Mouse (Mus musculus) MEL (cell line): ENCODE results near the gene Tomm20. TPM values are rescaled to one million over a fixed set of nuclear protein-coding genes. Genes with fewer than 3 reads are reported as not detected.
"Not testable (repeated sequence)": the region's sequence is repeated elsewhere in the genome, so short reads cannot be mapped to it uniquely, and the experiment has no call there.

ENCODE experiments used
- DNase-seq: peaks from one replicate; pipeline ENCODE4 v3.0.0; 2011; ENCODE audit warnings: low read depth, low spot score
- H3K27ac ChIP-seq: 2 replicates; pipeline ENCODE4 v1.5.1; 2012; ENCODE audit warnings: low read depth, mild to moderate bottlenecking, control low read depth, low read length, moderate library complexity; ENCODE audit not compliant: control insufficient read depth
- H3K27me3 ChIP-seq, 2 experiments: fragments of 150-350 bp in 1 of 2; sonication (generic) in 1 of 2; 2 replicates each; pipeline ENCODE4 v1.6.1; 2012; ENCODE audit warnings: low read length in 2 of 2, mild to moderate bottlenecking in 2 of 2, improper control_type of control experiment in 1 of 2, moderate library complexity in 1 of 2; ENCODE audit not compliant: insufficient read depth in 2 of 2, control insufficient read depth in 1 of 2
- H3K36me3 ChIP-seq, 2 experiments: 2 replicates each; pipeline ENCODE4 v1.6.1; 2012 to 2014; ENCODE audit warnings: low read length in 2 of 2, improper control_type of control experiment in 1 of 2, inconsistent platforms in 1 of 2, mild to moderate bottlenecking in 1 of 2; ENCODE audit not compliant: insufficient read depth in 2 of 2, control insufficient read depth in 1 of 2
- H3K4me1 ChIP-seq, 2 experiments: fragments of 150-350 bp in 1 of 2; sonication (generic) in 1 of 2; 2 replicates each; pipeline ENCODE4 v1.6.1; 2012; ENCODE audit warnings: low read length in 2 of 2, improper control_type of control experiment in 1 of 2, mild to moderate bottlenecking in 1 of 2; ENCODE audit not compliant: insufficient read depth in 2 of 2, control insufficient read depth in 1 of 2
- H3K4me3 ChIP-seq, 2 experiments: fragments of 150-350 bp in 1 of 2; sonication (generic) in 1 of 2; 2 replicates each; pipeline ENCODE4 v1.5.1; 2012; ENCODE audit warnings: low read depth in 2 of 2, low read length in 2 of 2, mild to moderate bottlenecking in 2 of 2, moderate library complexity in 2 of 2, control low read depth in 1 of 2, improper control_type of control experiment in 1 of 2; ENCODE audit not compliant: control insufficient read depth in 1 of 2, insufficient read depth in 1 of 2
- H3K79me2 ChIP-seq: 2 replicates; pipeline ENCODE4 v1.6.1; 2012; ENCODE audit warnings: mild to moderate bottlenecking, low read length, moderate library complexity; ENCODE audit not compliant: control insufficient read depth, poor library complexity, insufficient read depth
- H3K9ac ChIP-seq: 2 replicates; pipeline ENCODE4 v1.6.1; 2012; ENCODE audit warnings: low read depth, mild to moderate bottlenecking, control low read depth, low read length, moderate library complexity; ENCODE audit not compliant: control insufficient read depth, poor library complexity, severe bottlenecking
- H3K9me3 ChIP-seq: fragments of 150-350 bp; sonication (generic); replicated peaks from 2 replicates; pipeline ENCODE4 v1.6.1; 2012; ENCODE audit warnings: mild to moderate bottlenecking, low read length, improper control_type of control experiment, moderate library complexity; ENCODE audit not compliant: insufficient read depth
- BHLHE40 ChIP-seq: IDR thresholded peaks from 2 replicates; pipeline ENCODE4 v1.6.1; 2012; ENCODE audit warnings: low read depth, mild to moderate bottlenecking, inconsistent platforms, low read length, improper control_type of control experiment, borderline replicate concordance
- E2F4 ChIP-seq: IDR thresholded peaks from 2 replicates; pipeline ENCODE4 v1.6.1; 2011; ENCODE audit warnings: low read depth, low read length, improper control_type of control experiment, borderline replicate concordance
- ELF1 ChIP-seq: IDR thresholded peaks from 2 replicates; pipeline ENCODE4 v1.6.1; 2014; ENCODE audit warnings: low read depth, mild to moderate bottlenecking, inconsistent platforms, low read length, improper control_type of control experiment, moderate library complexity
- ETS1 ChIP-seq: IDR thresholded peaks from 2 replicates; pipeline ENCODE4 v1.6.1; 2012; ENCODE audit warnings: low read depth, mild to moderate bottlenecking, inconsistent platforms, low read length, improper control_type of control experiment, moderate library complexity
- GABPA ChIP-seq: IDR thresholded peaks from 2 replicates; pipeline ENCODE4 v1.6.1; 2012; ENCODE audit warnings: low read depth, mild to moderate bottlenecking, inconsistent platforms, low read length, improper control_type of control experiment, moderate library complexity
- GATA1 ChIP-seq: IDR thresholded peaks from 2 replicates; pipeline ENCODE4 v1.6.1; 2011; ENCODE audit warnings: low read depth, low read length, improper control_type of control experiment
- JUND ChIP-seq: IDR thresholded peaks from 2 replicates; pipeline ENCODE4 v1.6.1; 2011; ENCODE audit warnings: low read depth, mild to moderate bottlenecking, improper control_type of control experiment, low read length
- MAFK ChIP-seq: IDR thresholded peaks from 2 replicates; pipeline ENCODE4 v1.6.1; 2011; ENCODE audit warnings: low read depth, mild to moderate bottlenecking, low read length, improper control_type of control experiment, borderline replicate concordance
- MAX ChIP-seq: IDR thresholded peaks from 2 replicates; pipeline ENCODE4 v1.6.1; 2011; ENCODE audit warnings: low read length, improper control_type of control experiment
- MEF2A ChIP-seq: IDR thresholded peaks from 2 replicates; pipeline ENCODE4 v1.6.1; 2014; ENCODE audit warnings: low read depth, mild to moderate bottlenecking, inconsistent platforms, low read length, improper control_type of control experiment; ENCODE audit not compliant: poor library complexity, insufficient replicate concordance, severe bottlenecking; ENCODE audit errors: extremely low read depth
- POLR2AphosphoS5 ChIP-seq: IDR thresholded peaks from 2 replicates; pipeline ENCODE4 v1.6.1; 2012; ENCODE audit warnings: low read depth, borderline replicate concordance, mild to moderate bottlenecking, inconsistent platforms, low read length, moderate library complexity, mixed read lengths
- RAD21 ChIP-seq: IDR thresholded peaks from 2 replicates; pipeline ENCODE4 v1.6.1; 2011; ENCODE audit warnings: mild to moderate bottlenecking, low read depth, low read length, improper control_type of control experiment
- SMC3 ChIP-seq: IDR thresholded peaks from 2 replicates; pipeline ENCODE4 v1.6.1; 2011; ENCODE audit warnings: low read depth, low read length, improper control_type of control experiment
- TAL1 ChIP-seq: IDR thresholded peaks from 2 replicates; pipeline ENCODE4 v1.6.1; 2012; ENCODE audit warnings: mild to moderate bottlenecking, inconsistent platforms, low read length, moderate library complexity, mixed read lengths
- TBP ChIP-seq: IDR thresholded peaks from 2 replicates; pipeline ENCODE4 v1.8.0; 2011; ENCODE audit warnings: low read depth, low read length, improper control_type of control experiment
- TCF12 ChIP-seq: IDR thresholded peaks from 2 replicates; pipeline ENCODE4 v1.6.1; 2014; ENCODE audit warnings: low read depth, mild to moderate bottlenecking, inconsistent platforms, low read length, improper control_type of control experiment, moderate library complexity
- UBTF ChIP-seq: IDR thresholded peaks from 2 replicates; pipeline ENCODE4 v1.6.1; 2012; ENCODE audit warnings: low read depth, mild to moderate bottlenecking, inconsistent platforms, low read length, improper control_type of control experiment, moderate library complexity, borderline replicate concordance; ENCODE audit not compliant: insufficient read depth
- USF2 ChIP-seq, 2 experiments: IDR thresholded peaks; 2 replicates each; pipeline ENCODE4 v1.6.1; 2011 to 2012; ENCODE audit warnings: improper control_type of control experiment in 2 of 2, low read length in 2 of 2, borderline replicate concordance in 1 of 2, inconsistent platforms in 1 of 2, low read depth in 1 of 2, mild to moderate bottlenecking in 1 of 2; ENCODE audit not compliant: insufficient read depth in 1 of 2
- ZKSCAN1 ChIP-seq: IDR thresholded peaks from 2 replicates; pipeline ENCODE4 v1.6.1; 2012; ENCODE audit warnings: low read depth, mild to moderate bottlenecking, inconsistent platforms, low read length, improper control_type of control experiment, moderate library complexity
- ZNF384 ChIP-seq: IDR thresholded peaks from 2 replicates; pipeline ENCODE4 v1.6.1; 2012; ENCODE audit warnings: low read depth, mild to moderate bottlenecking, inconsistent platforms, low read length, improper control_type of control experiment
- polyA plus RNA-seq, 2 experiments: library from polyadenylated mRNA; stranded (reverse) in 1 of 2; unstranded in 1 of 2; fragments of >175 nt in 1 of 2; fragments of >200 nt in 1 of 2; gene quantifications; 2 replicates each; pipeline versions ENCODE4 v1.2.1 to v1.2.4; 2012; ENCODE audit warnings: low replicate concordance in 2 of 2, low read depth in 1 of 2; ENCODE audit not compliant: insufficient read length in 2 of 2, insufficient read depth in 1 of 2, missing spikeins in 1 of 2
- total RNA-seq: library from RNA; depleted of rRNA; stranded (reverse); fragments of 300-350 nt; gene quantifications from 2 replicates; pipeline ENCODE4 v1.2.3, GENCODE M21; 2012

Tomm20 gene
- total and polyA plus RNA-seq, 3 experiments, result 676 to 886 TPM; not detected in 1

DNA sequence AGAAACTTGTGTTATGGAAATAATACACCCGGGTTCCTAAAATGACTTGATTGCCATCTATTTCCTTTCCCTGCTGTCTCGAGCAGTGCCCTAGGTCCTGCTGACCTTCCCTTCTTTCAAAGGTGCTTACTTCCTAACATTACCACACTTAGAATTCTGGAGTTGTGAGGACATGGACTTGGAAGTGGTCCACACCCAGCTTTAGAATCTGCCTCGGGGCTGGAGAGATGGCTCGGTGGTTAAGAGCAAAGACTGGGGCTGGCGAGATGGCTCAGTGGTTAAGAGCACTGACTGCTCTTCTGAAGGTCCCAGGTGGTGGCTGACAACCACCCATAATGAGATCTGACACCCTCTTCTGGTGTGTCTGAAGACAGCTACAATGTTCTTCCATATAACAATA is 34.4 kb upstream of the Tomm20 start:
- no peaks in the 10 kb centered on the region for H3K9me3 ChIP-seq
- H3K4me3 ChIP-seq, result no peak overlapping the region
- no peaks in the 10 kb centered on the region for H3K79me2 ChIP-seq
- H3K36me3 ChIP-seq, result no peaks in the 10 kb centered on the region
- TF ChIP-seq GATA1, result no peak
- TF ChIP-seq USF2 (IDR thresholded peaks at IDR 0.05; ENCODE audit: borderline replicate concordance in 1 of 2, insufficient read depth in 1 of 2, low read depth in 1 of 2, low read length in 2 of 2), result no peak
- TF ChIP-seq RAD21, result no peak
- TF ChIP-seq TCF12, result no peak
- TF ChIP-seq SMC3, result no peak
- no peak for TF ChIP-seq UBTF
- no peak for TF ChIP-seq GABPA
- TF ChIP-seq E2F4, result no peak
- TF ChIP-seq MAX, result no peak
- TF ChIP-seq ELF1, result no peak
- TF ChIP-seq ZKSCAN1, result no peak
- no peak for TF ChIP-seq MEF2A
- TF ChIP-seq BHLHE40, result no peak
- no peak for TF ChIP-seq MAFK
- no peak for TF ChIP-seq ZNF384
- no peak for TF ChIP-seq JUND
- TF ChIP-seq TAL1, result no peak
- no peak overlapping the region for H3K9ac ChIP-seq
- no peaks in the 10 kb centered on the region for H3K4me1 ChIP-seq
- peaks cover 0 to 2% of the 10 kb centered on the region in 2 experiments; a peak in 1 of 4 replicates for H3K27me3 ChIP-seq
- DNase-seq, result no peak
- no peak overlapping the region for H3K27ac ChIP-seq

DNA sequence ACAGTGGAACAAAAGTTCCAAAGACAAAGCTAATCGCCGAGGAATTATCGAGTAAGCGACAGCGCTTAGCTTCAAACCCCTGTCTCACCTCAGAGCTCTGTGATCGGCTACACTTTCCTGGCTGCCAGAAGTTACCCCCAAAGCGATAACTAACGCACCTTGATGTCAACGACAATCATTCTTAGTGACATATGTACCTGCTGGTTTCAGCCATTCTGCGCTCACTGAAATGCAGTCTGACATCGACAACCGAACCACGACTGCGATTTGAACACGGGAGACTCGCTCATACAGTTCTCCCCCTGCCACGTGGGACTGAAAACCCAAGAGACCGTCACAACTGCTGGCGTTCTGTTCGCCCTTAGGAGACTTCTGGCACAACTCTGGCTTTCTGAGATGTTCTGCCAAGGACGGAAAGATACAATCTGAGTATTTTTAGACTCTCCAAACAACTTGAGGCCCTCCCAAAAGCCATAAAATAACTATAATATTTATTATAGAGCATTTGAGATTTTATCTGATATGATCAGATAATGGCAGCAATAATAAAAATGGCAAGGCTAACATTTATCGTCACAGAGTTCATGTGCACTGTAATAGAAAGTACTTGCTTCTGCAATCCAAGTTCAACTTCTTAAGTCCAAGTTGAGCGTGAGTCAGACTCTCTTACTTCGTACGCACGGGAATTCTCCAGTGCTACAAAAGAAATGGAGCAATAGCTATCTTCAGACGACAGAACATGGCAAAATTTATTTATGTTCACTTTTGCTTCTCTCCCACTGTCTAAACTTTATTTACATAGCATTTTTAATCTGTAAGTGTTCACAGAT is 33.7 kb upstream of the Tomm20 start:
- H3K27ac ChIP-seq, result no peak overlapping the region
- H3K4me3 ChIP-seq, result no peak overlapping the region
- no peaks in the 10 kb centered on the region for H3K9me3 ChIP-seq
- H3K9ac ChIP-seq, result no peak overlapping the region
- no peaks in the 10 kb centered on the region for H3K36me3 ChIP-seq
- no peak for TF ChIP-seq POLR2AphosphoS5
- no peak for TF ChIP-seq ETS1
- no peak for TF ChIP-seq MAFK
- TF ChIP-seq ZNF384, result peak; percentile 53; the same call in 1 of the 2 replicates
- TF ChIP-seq TBP, result no peak
- no peaks in the 10 kb centered on the region for H3K4me1 ChIP-seq
- DNase-seq, result no peak
- H3K79me2 ChIP-seq, result no peaks in the 10 kb centered on the region
- peaks cover 0 to 2% of the 10 kb centered on the region in 2 experiments; a peak in 1 of 4 replicates for H3K27me3 ChIP-seq

DNA sequence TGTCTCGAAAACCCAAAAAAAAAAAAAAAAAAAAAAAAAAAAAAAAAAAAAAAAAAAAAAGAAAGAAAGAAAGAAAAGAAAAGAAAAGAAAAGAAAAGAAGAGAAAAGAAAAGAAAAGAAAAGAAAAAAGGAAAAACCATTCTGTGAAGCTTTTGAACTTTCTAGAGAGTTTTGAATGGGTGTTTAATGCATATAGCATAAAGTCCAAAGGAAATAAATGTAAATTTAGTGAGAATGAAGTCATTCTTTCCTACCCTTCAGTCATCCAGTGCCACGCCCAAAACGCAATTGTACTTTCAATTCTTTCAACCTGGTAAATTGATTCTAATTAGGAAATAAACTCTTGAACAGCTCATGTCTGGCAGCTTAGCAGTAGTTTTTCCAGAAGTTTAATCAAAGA is 32.9 kb upstream of the Tomm20 start:
- not testable (repeated sequence) for H3K4me1 ChIP-seq, H3K79me2 ChIP-seq, H3K9ac ChIP-seq, H3K36me3 ChIP-seq, DNase-seq, H3K9me3 ChIP-seq, H3K27me3 ChIP-seq, H3K27ac ChIP-seq, H3K4me3 ChIP-seq
